Mouse (Mus musculus): ENCODE data around the gene Rimklb. TPM values are rescaled to one million over a fixed set of nuclear protein-coding genes. Genes with fewer than 3 reads are reported as not detected.
"Not testable (repeated sequence)": the region's sequence is repeated elsewhere in the genome, so short reads cannot be mapped to it uniquely, and the experiment has no call there.

Rimklb gene
- total and polyA plus RNA-seq, 3 experiments, result not detected

DNA sequence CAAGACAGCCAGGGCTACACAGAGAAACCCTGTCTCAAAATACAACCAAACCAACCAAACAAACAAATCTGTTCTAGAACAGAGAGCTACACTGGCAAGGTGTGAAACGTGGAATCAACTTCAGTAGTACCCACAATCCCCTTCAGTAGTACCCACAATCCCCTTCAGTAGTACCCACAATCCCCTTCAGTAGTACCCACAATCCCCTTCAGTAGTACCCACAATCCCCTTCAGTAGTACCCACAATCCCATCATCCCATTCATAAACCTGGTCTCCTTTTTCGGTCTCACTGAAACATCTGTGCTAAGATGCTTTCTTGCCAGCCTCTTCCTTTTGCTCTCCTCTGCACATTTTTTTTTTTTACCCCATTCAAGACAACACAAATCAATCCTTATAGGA lies 17.2 kb upstream of the Rimklb start:
- dilution Hi-C loops (cut with MboI; ENCODE audit: extremely low pct_ligation_motif_present, extremely low pct_unique_long_range_greater_than_20kb, low sequenced_read_pairs); DNase-seq (ENCODE audit: extremely low read depth); H3K9me3 ChIP-seq (replicated peaks; ENCODE audit: low read length); H3K4me2 ChIP-seq (ENCODE audit: insufficient read depth, low read depth, poor library complexity, severe bottlenecking); in situ Hi-C loops (cut with MboI; ENCODE audit: low pct_ligation_motif_present, low pct_unique_long_range_greater_than_20kb, low sequenced_read_pairs); H3K79me2 ChIP-seq (replicated peaks; ENCODE audit: control insufficient read depth, extremely low read depth, insufficient read depth, poor library complexity, severe bottlenecking); H3K36me3 ChIP-seq (replicated peaks in 1 of 2; ENCODE audit: control insufficient read depth in 1 of 2, insufficient read depth in 1 of 2, low read length in 1 of 2); H3K9ac ChIP-seq (ENCODE audit: insufficient read depth, low read depth); H3K4me3 ChIP-seq (replicated peaks in 1 of 3; ENCODE audit: low read depth in 2 of 3, low read length in 2 of 3, poor library complexity in 1 of 3); H3K27me3 ChIP-seq (replicated peaks); H3K4me1 ChIP-seq (ENCODE audit: control insufficient read depth in 1 of 2, insufficient read depth in 2 of 2); H3K27ac ChIP-seq (ENCODE audit: insufficient read depth, low read depth): not testable (repeated sequence)
- TF ChIP-seq KAT2A (IDR thresholded peaks at IDR 0.05; ENCODE audit: insufficient replicate concordance, low read length) (0 out of 2 replicates have a peak, but pooled peaks have one; percentile 25), MYC (IDR thresholded peaks at IDR 0.05; ENCODE audit: low read depth, low read length) (0 out of 2 replicates have a peak, but pooled peaks have one; percentile 39), HCFC1 (IDR thresholded peaks at IDR 0.05; ENCODE audit: low read depth, low read length) (peak; percentile 73)

DNA sequence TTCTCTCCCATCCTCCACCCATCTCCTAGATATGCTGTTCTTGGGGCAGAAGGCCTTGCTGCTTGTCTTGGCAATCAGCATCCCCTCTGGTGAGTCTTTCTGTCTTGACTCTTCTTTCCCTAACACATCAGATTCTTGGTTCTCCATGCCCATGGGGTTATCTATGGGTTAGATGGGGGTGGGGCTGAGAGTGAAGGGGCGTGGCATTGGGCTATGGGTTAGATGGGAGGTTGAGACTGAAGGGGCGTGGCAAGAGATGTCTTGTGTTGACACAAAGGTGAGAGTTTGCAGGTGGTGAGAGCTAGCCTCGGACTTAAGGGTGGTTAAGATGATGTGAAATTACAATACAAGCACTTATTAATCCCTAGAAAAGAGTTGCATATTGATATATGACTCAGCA lies 15.8 kb upstream of the Rimklb start:
- Histone ChIP-seq H3K4me2 (ENCODE audit: insufficient read depth, low read depth, poor library complexity, severe bottlenecking) (no peak overlapping the region), H3K27ac (ENCODE audit: insufficient read depth, low read depth) (no peak overlapping the region), H3K4me3 (replicated peaks in 1 of 3; ENCODE audit: low read depth in 2 of 3, low read length in 2 of 3, poor library complexity in 1 of 3) (no peak overlapping the region), H3K79me2 (replicated peaks; ENCODE audit: control insufficient read depth, extremely low read depth, insufficient read depth, poor library complexity, severe bottlenecking) (no peaks in the 10 kb centered on the region), H3K9me3 (replicated peaks; ENCODE audit: low read length) (no peaks in the 10 kb centered on the region), H3K9ac (ENCODE audit: insufficient read depth, low read depth) (no peak overlapping the region), H3K27me3 (replicated peaks) (peaks cover 2% of the 10 kb centered on the region), H3K4me1 (ENCODE audit: control insufficient read depth in 1 of 2, insufficient read depth in 2 of 2) (0 out of 4 replicates have a peak, but pooled peaks cover 0 to 4% of the 10 kb centered on the region in 2 experiments), H3K36me3 (replicated peaks in 1 of 2; ENCODE audit: control insufficient read depth in 1 of 2, insufficient read depth in 1 of 2, low read length in 1 of 2) (no peaks in the 10 kb centered on the region)
- dilution Hi-C loops (cut with MboI; ENCODE audit: extremely low pct_ligation_motif_present, extremely low pct_unique_long_range_greater_than_20kb, low sequenced_read_pairs), result no loop called here
- in situ Hi-C loops (cut with MboI; ENCODE audit: low pct_ligation_motif_present, low pct_unique_long_range_greater_than_20kb, low sequenced_read_pairs), result no loop called here
- DNase-seq (ENCODE audit: extremely low read depth), result no peak
- TF ChIP-seq ETS1 (conservative IDR thresholded peaks at IDR 0.05; ENCODE audit: low read depth, low read length) (no peak), TBP (conservative IDR thresholded peaks at IDR 0.05; ENCODE audit: low read depth, low read length) (no peak), HCFC1 (IDR thresholded peaks at IDR 0.05; ENCODE audit: low read depth, low read length) (no peak), POLR2AphosphoS2 (IDR thresholded peaks at IDR 0.05; ENCODE audit: low read depth, low read length) (no peak), MAX (IDR thresholded peaks at IDR 0.05; ENCODE audit: low read length) (no peak), SIN3A (IDR thresholded peaks at IDR 0.05; ENCODE audit: low read length) (no peak)

DNA sequence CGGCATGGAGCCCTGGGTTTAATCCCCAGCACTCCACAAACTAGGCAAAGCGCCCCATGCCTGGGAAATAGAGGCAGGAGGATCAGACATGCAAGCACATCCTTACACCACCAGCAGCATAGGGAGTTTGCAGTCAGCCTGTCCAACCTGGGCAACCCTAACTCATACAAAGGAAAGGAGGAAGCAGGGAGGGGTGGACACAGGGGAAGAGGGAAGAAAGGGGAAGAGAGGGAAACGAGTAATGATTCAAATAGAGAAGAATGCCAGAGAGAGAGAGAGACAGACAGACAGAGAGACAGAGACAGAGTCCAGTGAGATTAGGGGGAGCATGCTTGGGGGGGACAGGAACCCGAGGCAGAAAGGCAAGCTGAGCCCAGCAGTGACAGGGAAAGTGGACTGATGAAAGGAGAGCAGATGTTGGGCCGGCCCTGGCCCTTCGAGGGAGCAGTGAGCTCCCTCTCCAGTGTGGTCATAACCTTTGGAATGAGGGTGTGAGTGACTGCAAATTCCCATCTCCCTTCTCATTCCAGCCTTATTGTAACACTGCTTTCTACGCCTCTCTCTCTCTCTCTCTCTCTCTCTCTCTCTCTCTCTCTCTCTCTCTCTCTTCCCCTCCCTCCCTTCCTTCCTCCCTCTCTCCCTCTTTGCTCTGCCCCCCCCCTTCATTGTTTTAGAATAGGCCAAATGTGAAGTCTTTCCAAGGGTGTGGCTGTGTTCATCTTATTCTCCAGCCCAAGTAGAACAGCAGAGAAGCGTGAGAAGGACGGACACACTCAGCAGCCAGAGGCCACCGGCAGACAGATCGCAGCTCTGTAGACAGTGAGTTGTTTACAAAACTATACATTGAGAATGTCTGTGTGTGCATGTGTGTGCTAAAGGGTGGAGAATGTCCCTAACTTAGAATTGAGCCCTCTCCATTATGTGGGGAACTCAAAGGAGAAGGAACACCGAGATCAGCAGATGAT lies 14.6 kb upstream of the Rimklb start:
- H3K36me3 ChIP-seq (replicated peaks in 1 of 2; ENCODE audit: control insufficient read depth in 1 of 2, insufficient read depth in 1 of 2, low read length in 1 of 2), result no peaks in the 10 kb centered on the region
- DNase-seq (ENCODE audit: extremely low read depth), result no peak
- no peak overlapping the region for H3K4me3 ChIP-seq (replicated peaks in 1 of 3; ENCODE audit: low read depth in 2 of 3, low read length in 2 of 3, poor library complexity in 1 of 3)
- peaks cover 0 to 9% of the 10 kb centered on the region in 2 experiments; a peak in 2 of 4 replicates for H3K4me1 ChIP-seq (ENCODE audit: control insufficient read depth in 1 of 2, insufficient read depth in 2 of 2)
- H3K4me2 ChIP-seq (ENCODE audit: insufficient read depth, low read depth, poor library complexity, severe bottlenecking), result no peak overlapping the region
- no peaks in the 10 kb centered on the region for H3K9me3 ChIP-seq (replicated peaks; ENCODE audit: low read length)
- dilution Hi-C loops (cut with MboI; ENCODE audit: extremely low pct_ligation_motif_present, extremely low pct_unique_long_range_greater_than_20kb, low sequenced_read_pairs) (no loop called here), in situ Hi-C loops (cut with MboI; ENCODE audit: low pct_ligation_motif_present, low pct_unique_long_range_greater_than_20kb, low sequenced_read_pairs) (no loop called here)
- H3K79me2 ChIP-seq (replicated peaks; ENCODE audit: control insufficient read depth, extremely low read depth, insufficient read depth, poor library complexity, severe bottlenecking), result no peaks in the 10 kb centered on the region
- no peak overlapping the region for H3K9ac ChIP-seq (ENCODE audit: insufficient read depth, low read depth)
- peaks cover 2% of the 10 kb centered on the region for H3K27me3 ChIP-seq (replicated peaks)
- TF ChIP-seq POLR2A (IDR thresholded peaks at IDR 0.05; ENCODE audit: low read depth, low read length), result no peak
- TF ChIP-seq MAX (IDR thresholded peaks at IDR 0.05; ENCODE audit: low read length), result no peak
- no peak for TF ChIP-seq TBP (conservative IDR thresholded peaks at IDR 0.05; ENCODE audit: low read depth, low read length)
- TF ChIP-seq USF1 (IDR thresholded peaks at IDR 0.05; ENCODE audit: low read depth, low read length), result no peak
- TF ChIP-seq NRF1 (IDR thresholded peaks at IDR 0.05; ENCODE audit: low read depth, low read length), result no peak
- TF ChIP-seq E2F4 (IDR thresholded peaks at IDR 0.05; ENCODE audit: insufficient replicate concordance, low read depth, low read length), result no peak
- no peak overlapping the region for H3K27ac ChIP-seq (ENCODE audit: insufficient read depth, low read depth)

All from CH12.LX (cell line).